Mouse (Mus musculus) layer of hippocampus, adult 8-10 months (tissue): ENCODE results near the gene Col12a1. TPM values are rescaled to one million over a fixed set of nuclear protein-coding genes. Genes with fewer than 3 reads are reported as not detected.

Experiments
- DNase-seq, 2 experiments: peaks; one replicate each; pipeline ENCODE4 v3.0.0; 2022; ENCODE audit warnings: low spot score in 2 of 2
- total RNA-seq, 4 experiments: library from RNA; stranded (reverse); gene quantifications; 2 replicates each; pipeline ENCODE4 v1.2.4; 2022

Gene Col12a1
- 1 to 10 TPM; 4.8 to 8.2 (median 6.1) TPM for total RNA-seq

GRCm38 (mm10) chr9:79718481-79719370 lies at the start of gene Col12a1:
Gene Col12a1, minus strand, starts transcription at chr9:79718831.
- DNase-seq = no peak

GRCm38 (mm10) chr9:79766991-79767545 lies 48.4 kb upstream of the Col12a1 start:
- no peak for DNase-seq

- no peak for DNase-seq
These were observed 46.7 kb upstream of the Col12a1 start for GRCm38 (mm10) chr9:79765329-79765728.

GRCm38 (mm10) chr9:79762519-79762918 lies 43.9 kb upstream of the Col12a1 start:
- DNase-seq = no peak

GRCm38 (mm10) chr9:79760076-79760475 lies 41.4 kb upstream of the Col12a1 start:
- DNase-seq = no peak

GRCm38 (mm10) chr9:79759385-79760005 lies 40.9 kb upstream of the Col12a1 start, which contains the start of gene Cox7a2:
Gene Cox7a2, minus strand, starts transcription at chr9:79759878.
- peak; percentile 92 to 94 for DNase-seq

- no peak for DNase-seq
These were observed 36.7 kb upstream of the Col12a1 start for GRCm38 (mm10) chr9:79755311-79755710.

- DNase-seq = no peak
These were observed 33.2 kb upstream of the Col12a1 start for GRCm38 (mm10) chr9:79751846-79752245.

- DNase-seq = no peak
These were observed 32.1 kb upstream of the Col12a1 start for GRCm38 (mm10) chr9:79750709-79751108.

GRCm38 (mm10) chr9:79745036-79745435 lies 26.4 kb upstream of the Col12a1 start:
- DNase-seq = no peak

GRCm38 (mm10) chr9:79735608-79736007 lies 17.0 kb upstream of the Col12a1 start:
- DNase-seq = no peak

GRCm38 (mm10) chr9:79730301-79730700 lies 11.7 kb upstream of the Col12a1 start:
- no peak for DNase-seq

GRCm38 (mm10) chr9:79723090-79723489 lies 4.5 kb upstream of the Col12a1 start:
- DNase-seq = no peak

- DNase-seq = no peak
These were observed 2.4 kb upstream of the Col12a1 start for GRCm38 (mm10) chr9:79721056-79721455.

- DNase-seq = no peak
These were observed 1.5 kb upstream of the Col12a1 start for GRCm38 (mm10) chr9:79720143-79720542.

- DNase-seq = no peak
These were observed 820 bp upstream of the Col12a1 start for GRCm38 (mm10) chr9:79719451-79719850.

GRCm38 (mm10) chr9:79717836-79718475 lies 675 bp downstream of the Col12a1 start:
- no peak for DNase-seq

GRCm38 (mm10) chr9:79716909-79717835 lies 1.5 kb downstream of the Col12a1 start:
- DNase-seq = peak; percentile 37 to 70

- DNase-seq = no peak
These were observed 2.1 kb downstream of the Col12a1 start for GRCm38 (mm10) chr9:79716496-79716895.

- no peak for DNase-seq
These were observed 4.1 kb downstream of the Col12a1 start for GRCm38 (mm10) chr9:79714471-79715045.
